Mouse (Mus musculus): ENCODE data around the gene Wdr59. TPM values are rescaled to one million over a fixed set of nuclear protein-coding genes. Genes with fewer than 3 reads are reported as not detected.

Gene Wdr59
- total RNA-seq, 2 experiments from 2014 or later = 13.0 to 13.3 TPM

GRCm38 (mm10) chr8:111418601-111419000 lies 103.3 kb downstream of the Wdr59 start:
- DNase-seq (ENCODE audit: low spot score in 2 of 2) = no peak

GRCm38 (mm10) chr8:111417222-111417621 lies 104.7 kb downstream of the Wdr59 start:
- no peak for DNase-seq (ENCODE audit: low spot score in 2 of 2)

DNA sequence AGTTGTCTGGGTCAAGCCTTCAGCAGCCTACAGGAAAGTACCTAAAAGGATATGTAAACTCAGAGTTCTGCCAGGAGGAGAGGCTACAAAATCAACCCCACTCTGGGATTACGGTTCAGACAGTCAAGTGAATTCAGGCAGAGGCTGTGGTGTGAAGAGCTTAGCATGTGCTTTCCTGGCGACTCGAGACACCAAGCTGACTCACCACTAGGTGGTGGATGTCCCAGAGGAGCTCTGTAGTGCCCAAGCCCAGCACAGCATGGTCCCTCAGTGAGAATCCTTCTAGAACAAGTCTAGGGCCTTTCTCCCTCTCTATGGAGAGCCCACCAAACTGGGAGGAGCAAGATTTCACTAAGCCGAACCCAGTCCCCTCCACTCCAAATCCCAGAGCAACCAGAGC lies 118.5 kb downstream of the Wdr59 start:
- DNase-seq (ENCODE audit: low spot score in 2 of 2) = no peak

Small RNA genes within 50 kb of the gene (microRNA-seq; reads per million reads assigned to microRNA genes)
- gene Mir1957b = not detected

Other genes with a start within 250 kb of the Wdr59 start
- 10 to 100 TPM; 18.6 to 18.7 TPM for gene Rfwd3, start 221.9 kb downstream of the Wdr59 start, total RNA-seq (2021)
- 1 to 10 TPM; 2.9 to 3.1 TPM for gene Mlkl, start 183.9 kb downstream of the Wdr59 start, total RNA-seq (2021)
- 1 to 10 TPM; 3.9 to 4.2 TPM for gene Fa2h, start 128.3 kb downstream of the Wdr59 start, total RNA-seq (2021)
- 10 to 100 TPM; 69.2 to 70.8 TPM for gene Znrf1, start 14.0 kb upstream of the Wdr59 start, total RNA-seq (2021)
- 1 to 10 TPM; 3.7 TPM for gene Ldhd, start 108.3 kb upstream of the Wdr59 start, total RNA-seq (2021)
- 10 to 100 TPM; 10.1 to 11.4 TPM for gene Zfp1, start 121.3 kb upstream of the Wdr59 start, total RNA-seq (2021)
- gene Ctrb1, start 168.9 kb upstream of the Wdr59 start, total RNA-seq (2021) = under 1 TPM in 1 of 2 experiments, not detected in 1; 0.32 TPM
- 10 to 100 TPM; 35.1 to 36.5 TPM for gene Bcar1, start 221.7 kb upstream of the Wdr59 start, total RNA-seq (2021)